Mouse (Mus musculus): Measurements from ENCODE around the gene Fitm1. TPM values are rescaled to one million over a fixed set of nuclear protein-coding genes. Genes with fewer than 3 reads are reported as not detected.

The Fitm1 gene
- polyA plus RNA-seq, 1 experiment from 2014 or later = 0.18 TPM

- H3K27ac ChIP-seq (ENCODE audit: low read length) = no peak overlapping the region
- 34% methylated on average over 22 of the region's 22 CpGs for WGBS
- H3K4me2 ChIP-seq (ENCODE audit: low read depth, low read length) = peak overlapping the region; percentile 49
- H3K9ac ChIP-seq (ENCODE audit: low read depth, low read length) = peak overlapping the region; percentile 46; the same call in 1 of the 2 replicates
- no peaks in the 10 kb centered on the region for H3K9me3 ChIP-seq (ENCODE audit: control insufficient read depth, low read length)
- ATAC-seq = no peak
- no peaks in the 10 kb centered on the region for H3K27me3 ChIP-seq (replicated peaks; ENCODE audit: control insufficient read depth, insufficient read depth, low read length)
- H3K36me3 ChIP-seq (ENCODE audit: control insufficient read depth, insufficient read depth, low read length) = no peaks in the 10 kb centered on the region
- H3K4me3 ChIP-seq (ENCODE audit: low read length) = peak overlapping the region; percentile 37
- H3K4me1 ChIP-seq (ENCODE audit: control insufficient read depth, insufficient read depth, low read length) = peaks cover 9% of the 10 kb centered on the region; the same call in 1 of the 2 replicates
Observed at GRCm38 (mm10) chr14:55618486-55619195, 43.2 kb downstream of the Fitm1 start.

Other genes with a start within 250 kb of the Fitm1 start
- gene Dhrs4, start 96.9 kb upstream of the Fitm1 start, polyA plus RNA-seq (2015; fragmentation: Nextera tagmentation; extraction: Ambion mirVana) = 165 and 167 TPM in 2 replicates
- gene Carmil3, start 85.0 kb upstream of the Fitm1 start, polyA plus RNA-seq (2015; fragmentation: Nextera tagmentation; extraction: Ambion mirVana) = 1.0 TPM in 2 replicates
- 0.61 TPM in 2 replicates for gene Cpne6, start 65.2 kb upstream of the Fitm1 start, polyA plus RNA-seq (2015; fragmentation: Nextera tagmentation; extraction: Ambion mirVana)
- gene Nrl, start 50.6 kb upstream of the Fitm1 start, polyA plus RNA-seq (2015; fragmentation: Nextera tagmentation; extraction: Ambion mirVana) = not detected in 2 replicates
- 46.2 and 51.8 TPM in 2 replicates for gene Pck2, start 35.4 kb upstream of the Fitm1 start, polyA plus RNA-seq (2015; fragmentation: Nextera tagmentation; extraction: Ambion mirVana)
- gene Dcaf11, start 15.6 kb upstream of the Fitm1 start, polyA plus RNA-seq (2015; fragmentation: Nextera tagmentation; extraction: Ambion mirVana) = 102 and 104 TPM in 2 replicates
- gene A730061H03Rik, start 15.2 kb upstream of the Fitm1 start, polyA plus RNA-seq (2015; fragmentation: Nextera tagmentation; extraction: Ambion mirVana) = 2.0 and 2.2 TPM in 2 replicates
- gene Psme1, start 2.5 kb downstream of the Fitm1 start, polyA plus RNA-seq (2015; fragmentation: Nextera tagmentation; extraction: Ambion mirVana) = 217 and 224 TPM in 2 replicates
- gene Emc9, start 9.7 kb downstream of the Fitm1 start, polyA plus RNA-seq (2015; fragmentation: Nextera tagmentation; extraction: Ambion mirVana) = 14.0 and 15.6 TPM in 2 replicates
- gene Psme2, start 15.5 kb downstream of the Fitm1 start, polyA plus RNA-seq (2015; fragmentation: Nextera tagmentation; extraction: Ambion mirVana) = 347 and 368 TPM in 2 replicates
- 19.0 and 19.8 TPM in 2 replicates for gene Rnf31, start 16.1 kb downstream of the Fitm1 start, polyA plus RNA-seq (2015; fragmentation: Nextera tagmentation; extraction: Ambion mirVana)
- 11.6 and 12.9 TPM in 2 replicates for gene Irf9, start 28.0 kb downstream of the Fitm1 start, polyA plus RNA-seq (2015; fragmentation: Nextera tagmentation; extraction: Ambion mirVana)
- gene Rec8, start 42.4 kb downstream of the Fitm1 start, polyA plus RNA-seq (2015; fragmentation: Nextera tagmentation; extraction: Ambion mirVana) = 13.1 and 13.9 TPM in 2 replicates
- 65.5 and 71.1 TPM in 2 replicates for gene Ipo4, start 60.3 kb downstream of the Fitm1 start, polyA plus RNA-seq (2015; fragmentation: Nextera tagmentation; extraction: Ambion mirVana)
- 0.53 and 0.70 TPM in 2 replicates for gene Gm49378, start 62.3 kb downstream of the Fitm1 start, polyA plus RNA-seq (2015; fragmentation: Nextera tagmentation; extraction: Ambion mirVana)
- gene Tm9sf1, start 68.2 kb downstream of the Fitm1 start, polyA plus RNA-seq (2015; fragmentation: Nextera tagmentation; extraction: Ambion mirVana) = 131 and 133 TPM in 2 replicates
- 1.0 and 1.3 TPM in 2 replicates for gene Tssk4, start 74.6 kb downstream of the Fitm1 start, polyA plus RNA-seq (2015; fragmentation: Nextera tagmentation; extraction: Ambion mirVana)
- 65.6 and 70.7 TPM in 2 replicates for gene Mdp1, start 84.9 kb downstream of the Fitm1 start, polyA plus RNA-seq (2015; fragmentation: Nextera tagmentation; extraction: Ambion mirVana)
- gene Gmpr2, start 96.3 kb downstream of the Fitm1 start, polyA plus RNA-seq (2015; fragmentation: Nextera tagmentation; extraction: Ambion mirVana) = 52.3 and 58.4 TPM in 2 replicates
- gene Nedd8, start 96.5 kb downstream of the Fitm1 start, polyA plus RNA-seq (2015; fragmentation: Nextera tagmentation; extraction: Ambion mirVana) = 464 and 495 TPM in 2 replicates
- gene Tinf2, start 106.2 kb downstream of the Fitm1 start, polyA plus RNA-seq (2015; fragmentation: Nextera tagmentation; extraction: Ambion mirVana) = 32.6 and 37.1 TPM in 2 replicates
- 0.75 and 1.4 TPM in 2 replicates for gene Tgm1, start 138.3 kb downstream of the Fitm1 start, polyA plus RNA-seq (2015; fragmentation: Nextera tagmentation; extraction: Ambion mirVana)
- 36.9 and 37.5 TPM in 2 replicates for gene Rabggta, start 146.6 kb downstream of the Fitm1 start, polyA plus RNA-seq (2015; fragmentation: Nextera tagmentation; extraction: Ambion mirVana)
- gene Dhrs1, start 170.1 kb downstream of the Fitm1 start, polyA plus RNA-seq (2015; fragmentation: Nextera tagmentation; extraction: Ambion mirVana) = 151 and 173 TPM in 2 replicates
- gene Nop9, start 170.1 kb downstream of the Fitm1 start, polyA plus RNA-seq (2015; fragmentation: Nextera tagmentation; extraction: Ambion mirVana) = 28.3 and 33.6 TPM in 2 replicates
- gene Cideb, start 182.8 kb downstream of the Fitm1 start, polyA plus RNA-seq (2015; fragmentation: Nextera tagmentation; extraction: Ambion mirVana) = 118 and 152 TPM in 2 replicates
- 0.35 and 0.82 TPM in 2 replicates for gene Ltb4r2, start 185.8 kb downstream of the Fitm1 start, polyA plus RNA-seq (2015; fragmentation: Nextera tagmentation; extraction: Ambion mirVana)
- gene Ltb4r1, start 190.3 kb downstream of the Fitm1 start, polyA plus RNA-seq (2015; fragmentation: Nextera tagmentation; extraction: Ambion mirVana) = 1.0 and 1.1 TPM in 2 replicates
- 6.5 and 6.6 TPM in 2 replicates for gene Adcy4, start 208.5 kb downstream of the Fitm1 start, polyA plus RNA-seq (2015; fragmentation: Nextera tagmentation; extraction: Ambion mirVana)
- gene Ripk3, start 213.2 kb downstream of the Fitm1 start, polyA plus RNA-seq (2015; fragmentation: Nextera tagmentation; extraction: Ambion mirVana) = 51.2 and 55.8 TPM in 2 replicates
- 21.1 and 21.2 TPM in 2 replicates for gene Nfatc4, start 247.5 kb downstream of the Fitm1 start, polyA plus RNA-seq (2015; fragmentation: Nextera tagmentation; extraction: Ambion mirVana)

Data from intestine, embryonic 16.5 days (tissue).